23 mouse cellular contexts compared by ENCODE assay signal in the genomic region with DNA sequence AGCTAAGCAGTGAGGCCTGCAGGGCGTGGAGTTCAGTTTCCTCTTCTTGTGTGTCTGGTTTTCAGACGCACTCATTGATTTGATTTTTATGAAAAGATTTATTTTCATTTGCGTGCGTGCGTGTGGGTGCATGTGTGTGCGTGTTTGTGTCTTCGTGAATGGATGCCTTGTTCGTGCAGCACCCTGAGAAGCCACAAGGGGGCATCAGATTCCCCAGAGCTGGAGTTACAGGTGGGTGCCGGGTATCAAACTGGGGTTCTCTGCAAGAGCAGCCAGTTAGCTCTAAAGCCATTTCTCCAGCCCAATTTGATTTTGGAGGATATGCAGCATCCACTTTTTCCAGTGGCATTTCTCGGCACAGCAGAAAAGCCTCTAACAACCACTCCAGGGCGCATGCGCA.
DNase-seq lines count a peak whose midpoint lies in the region; ATAC-seq and TF ChIP-seq lines count a peak whose summit lies in the region.
"Had no signal": no experiment of that assay in that cellular context is flagged by ENCODE, and none has a peak within 500 bp of the region (broad histone marks: within the 10 kb centered on the region; RNA-seq: fewer than 3 reads in every experiment).

No protein-coding gene starts in this region.

- peak; percentile 54; the same call in 1 of the 2 replicates for TF ChIP-seq CTCF in testis, adult 2 months (IDR thresholded peaks at IDR 0.05; ENCODE audit: control insufficient read depth, insufficient read depth, insufficient replicate concordance, low read depth, low read length)
- TF ChIP-seq CTCF in stomach, postnatal 0 days (IDR thresholded peaks at IDR 0.05; ENCODE audit: low read depth) = 0 out of 2 replicates have a peak, but pooled peaks have one; percentile 11

- peaks cover 3% of the 10 kb centered on the region; the same call in 1 of the 2 replicates for H3K4me1 ChIP-seq in testis, adult 2 months (ENCODE audit: control insufficient read depth, insufficient read depth, low read length)
- no peaks in the 10 kb centered on the region for H3K4me1 ChIP-seq in stomach, postnatal 0 days (replicated peaks; ENCODE audit: control insufficient read depth, insufficient read depth)
- H3K4me1 ChIP-seq: embryonic facial prominence, embryonic 10.5 days; embryonic facial prominence, embryonic 13.5 days; forebrain, embryonic 12.5 days; forebrain, embryonic 15.5 days; heart, embryonic 10.5 days; heart, embryonic 13.5 days; hindbrain, embryonic 15.5 days; intestine, embryonic 15.5 days had no signal

- no peaks in the 10 kb centered on the region for H3K27me3 ChIP-seq in testis, adult 2 months (ENCODE audit: control insufficient read depth, insufficient read depth, low read length)
- H3K27me3 ChIP-seq in stomach, postnatal 0 days (ENCODE audit: control insufficient read depth, insufficient read depth, low read length) = no peaks in the 10 kb centered on the region
- H3K27me3 ChIP-seq: embryonic facial prominence, embryonic 13.5 days; forebrain, embryonic 12.5 days; forebrain, embryonic 15.5 days; heart, embryonic 13.5 days; hindbrain, embryonic 15.5 days; intestine, embryonic 15.5 days had no signal

- H3K4me3 ChIP-seq in testis, adult 2 months (ENCODE audit: control insufficient read depth, low read depth, low read length) = peak overlapping the region; percentile 53
- H3K4me3 ChIP-seq in stomach, postnatal 0 days (ENCODE audit: low read depth, low read length) = no peak overlapping the region
- H3K4me3 ChIP-seq: embryonic facial prominence, embryonic 10.5 days; embryonic facial prominence, embryonic 13.5 days; erythroblast, embryonic 14.5 days; forebrain, embryonic 12.5 days; forebrain, embryonic 15.5 days; heart, adult 2 months; heart, embryonic 10.5 days; heart, embryonic 13.5 days; hindbrain, embryonic 15.5 days; intestine, embryonic 15.5 days had no signal

- DNase-seq in testis, postnatal 14 days (ENCODE audit: low spot score) = no peak
- DNase-seq in ES-CJ7 (ENCODE audit: low read depth, low spot score) = peak; percentile 63
- peak; percentile 74 for DNase-seq in R1 (ENCODE audit: low read depth, low spot score)
- DNase-seq in stomach, postnatal 0 days (ENCODE audit: low spot score) = no peak
- DNase-seq in kidney, adult 18-20 months = no peak
- DNase-seq in MN1 (ENCODE audit: low spot score) = no peak
- DNase-seq: cerebellum, adult 11-12 months; embryo, embryonic 11 days; gastrocnemius, postnatal 25 days; heart, postnatal 4 days had no signal

- H3K27ac ChIP-seq in testis, adult 2 months (ENCODE audit: control insufficient read depth, insufficient read depth, low read depth, low read length) = no peak overlapping the region
- no peak overlapping the region for H3K27ac ChIP-seq in stomach, postnatal 0 days (replicated peaks)
- H3K27ac ChIP-seq: embryonic facial prominence, embryonic 10.5 days; embryonic facial prominence, embryonic 13.5 days; forebrain, embryonic 12.5 days; forebrain, embryonic 15.5 days; heart, adult 2 months; heart, embryonic 10.5 days; heart, embryonic 13.5 days; hindbrain, embryonic 15.5 days; intestine, embryonic 15.5 days had no signal

- no peak overlapping the region for H3K9ac ChIP-seq in stomach, postnatal 0 days (ENCODE audit: low read length)
- H3K9ac ChIP-seq: embryonic facial prominence, embryonic 13.5 days; forebrain, embryonic 12.5 days; forebrain, embryonic 15.5 days; heart, embryonic 13.5 days; hindbrain, embryonic 15.5 days; intestine, embryonic 15.5 days had no signal

- ATAC-seq in stomach, postnatal 0 days (ENCODE audit: low FRiP score, low TSS enrichment) = no peak
- no peak for ATAC-seq in granulocyte monocyte progenitor cell, adult 5-6 weeks (replicated peaks; ENCODE audit: poor library complexity, severe bottlenecking)
- ATAC-seq: CD4-positive, CD25-positive, alpha-beta regulatory T cell, adult 4 months; forebrain, embryonic 15.5 days; intestine, embryonic 15.5 days had no signal

- H3K4me2 ChIP-seq in stomach, postnatal 0 days (replicated peaks; ENCODE audit: low read depth) = no peak overlapping the region
- H3K4me2 ChIP-seq: embryonic facial prominence, embryonic 13.5 days; forebrain, embryonic 12.5 days; forebrain, embryonic 15.5 days; heart, embryonic 13.5 days; hindbrain, embryonic 15.5 days; intestine, embryonic 15.5 days had no signal

- WGBS in stomach, postnatal 0 days = 91% methylated on average over 12 of the region's 12 CpGs

- no peak for TF ChIP-seq EP300 in stomach, postnatal 0 days (optimal IDR thresholded peaks at IDR 0.05)

- H3K36me3 ChIP-seq in testis, adult 2 months (ENCODE audit: control insufficient read depth, insufficient read depth, low read length) = no peaks in the 10 kb centered on the region
- H3K36me3 ChIP-seq in stomach, postnatal 0 days (ENCODE audit: control insufficient read depth, insufficient read depth, low read length) = no peaks in the 10 kb centered on the region
- H3K36me3 ChIP-seq: embryonic facial prominence, embryonic 10.5 days; embryonic facial prominence, embryonic 13.5 days; forebrain, embryonic 12.5 days; forebrain, embryonic 15.5 days; heart, embryonic 10.5 days; heart, embryonic 13.5 days; hindbrain, embryonic 15.5 days; intestine, embryonic 15.5 days had no signal

- TF ChIP-seq POLR2A in testis, adult 2 months (IDR thresholded peaks at IDR 0.05; ENCODE audit: control insufficient read depth, low read depth, low read length) = no peak

- no peaks in the 10 kb centered on the region for H3K9me3 ChIP-seq in stomach, postnatal 0 days (ENCODE audit: control insufficient read depth, low read length)
- H3K9me3 ChIP-seq: embryonic facial prominence, embryonic 13.5 days; forebrain, embryonic 12.5 days; forebrain, embryonic 15.5 days; hindbrain, embryonic 15.5 days; intestine, embryonic 15.5 days had no signal

Comparison
In these comparisons a context has a peak if more than half of its experiments do, and no peak if none do; other contexts are left out.
1. DNase-seq: peak in ES-CJ7 (single experiment) and R1 (single experiment); none in testis, postnatal 14 days (single experiment), stomach, postnatal 0 days (single experiment), kidney, adult 18-20 months (single experiment) and MN1 (single experiment).